Mouse (Mus musculus): ENCODE measurements around the gene Olfr1307. TPM values are rescaled to one million over a fixed set of nuclear protein-coding genes. Genes with fewer than 3 reads are reported as not detected.

The Olfr1307 gene
- not detected in 2 replicates for polyA plus RNA-seq (2015; fragmentation: Nextera tagmentation; extraction: Ambion mirVana)

GRCm38 (mm10) chr2:111949340-111949739, at the start of gene Olfr1307:
TSS of gene Olfr1307 (minus strand) at chr2:111949440.
- WGBS: 73% methylated on average over 1 of the region's 1 CpGs
- Histone ChIP-seq H3K27ac (ENCODE audit: low read depth, low read length) (no peak within 1 kb of the TSS), H3K36me3 (ENCODE audit: control insufficient read depth, insufficient read depth) (no peaks in the 10 kb centered on the region), H3K9me3 (ENCODE audit: control insufficient read depth) (no peaks in the 10 kb centered on the region), H3K4me2 (replicated peaks; ENCODE audit: low read depth) (no peak within 1 kb of the TSS), H3K4me3 (ENCODE audit: low read depth, low read length) (no peak within 1 kb of the TSS), H3K4me1 (replicated peaks; ENCODE audit: control insufficient read depth, insufficient read depth, low read length) (no peaks in the 10 kb centered on the region), H3K9ac (ENCODE audit: low read depth, low read length) (no peak within 1 kb of the TSS), H3K27me3 (replicated peaks; ENCODE audit: control insufficient read depth, insufficient read depth, low read length) (no peaks in the 10 kb centered on the region)
- ATAC-seq: no peak
- no peak for TF ChIP-seq CTCF (IDR thresholded peaks at IDR 0.05; ENCODE audit: low read depth)

GRCm38 (mm10) chr2:111990181-111990580, 40.9 kb upstream of the Olfr1307 start, which contains the start of gene Olfr1309:
TSS of gene Olfr1309 (minus strand) at chr2:111990281.
- TF ChIP-seq CTCF (IDR thresholded peaks at IDR 0.05; ENCODE audit: low read depth): no peak
- WGBS: 50% methylated on average over 1 of the region's 1 CpGs

GRCm38 (mm10) chr2:111964844-111965243, 15.6 kb upstream of the Olfr1307 start, which contains the start of gene Olfr1308:
TSS of gene Olfr1308 (minus strand) at chr2:111964944.
- no peak for ATAC-seq
- no peak within 1 kb of the TSS for H3K4me2 ChIP-seq (replicated peaks; ENCODE audit: low read depth)
- H3K9me3 ChIP-seq (ENCODE audit: control insufficient read depth): no peaks in the 10 kb centered on the region
- TF ChIP-seq CTCF (IDR thresholded peaks at IDR 0.05; ENCODE audit: low read depth): no peak
- 46% methylated on average over 1 of the region's 1 CpGs for WGBS
- no peaks in the 10 kb centered on the region for H3K4me1 ChIP-seq (replicated peaks; ENCODE audit: control insufficient read depth, insufficient read depth, low read length)
- no peak within 1 kb of the TSS for H3K4me3 ChIP-seq (ENCODE audit: low read depth, low read length)
- no peak within 1 kb of the TSS for H3K27ac ChIP-seq (ENCODE audit: low read depth, low read length)
- no peaks in the 10 kb centered on the region for H3K36me3 ChIP-seq (ENCODE audit: control insufficient read depth, insufficient read depth)
- no peaks in the 10 kb centered on the region for H3K27me3 ChIP-seq (replicated peaks; ENCODE audit: control insufficient read depth, insufficient read depth, low read length)
- H3K9ac ChIP-seq (ENCODE audit: low read depth, low read length): no peak within 1 kb of the TSS

More at GRCm38 (mm10) chr2:111990181-111990580, 40.9 kb upstream of the Olfr1307 start, which contains the start of gene Olfr1309:
- Histone ChIP-seq H3K4me1 (replicated peaks; ENCODE audit: control insufficient read depth, insufficient read depth, low read length) (no peaks in the 10 kb centered on the region), H3K4me3 (ENCODE audit: low read depth, low read length) (no peak within 1 kb of the TSS), H3K9ac (ENCODE audit: low read depth, low read length) (no peak within 1 kb of the TSS), H3K36me3 (ENCODE audit: control insufficient read depth, insufficient read depth) (no peaks in the 10 kb centered on the region), H3K4me2 (replicated peaks; ENCODE audit: low read depth) (no peak within 1 kb of the TSS), H3K27me3 (replicated peaks; ENCODE audit: control insufficient read depth, insufficient read depth, low read length) (no peaks in the 10 kb centered on the region), H3K27ac (ENCODE audit: low read depth, low read length) (no peak within 1 kb of the TSS), H3K9me3 (ENCODE audit: control insufficient read depth) (no peaks in the 10 kb centered on the region)
- no peak for ATAC-seq

- Histone ChIP-seq H3K9ac (ENCODE audit: low read depth, low read length) (no peak within 1 kb of the TSS), H3K4me3 (ENCODE audit: low read depth, low read length) (no peak within 1 kb of the TSS), H3K36me3 (ENCODE audit: control insufficient read depth, insufficient read depth) (no peaks in the 10 kb centered on the region), H3K9me3 (ENCODE audit: control insufficient read depth) (no peaks in the 10 kb centered on the region), H3K27ac (ENCODE audit: low read depth, low read length) (no peak within 1 kb of the TSS), H3K27me3 (replicated peaks; ENCODE audit: control insufficient read depth, insufficient read depth, low read length) (no peaks in the 10 kb centered on the region), H3K4me2 (replicated peaks; ENCODE audit: low read depth) (no peak within 1 kb of the TSS), H3K4me1 (replicated peaks; ENCODE audit: control insufficient read depth, insufficient read depth, low read length) (no peaks in the 10 kb centered on the region)
- WGBS: 88% methylated on average over 1 of the region's 1 CpGs
- ATAC-seq: no peak
- no peak for TF ChIP-seq CTCF (IDR thresholded peaks at IDR 0.05; ENCODE audit: low read depth)
Observed at GRCm38 (mm10) chr2:111916171-111916570, 33.1 kb downstream of the Olfr1307 start, which contains the start of gene Olfr1306. TSS of gene Olfr1306 (minus strand) at chr2:111916271.

Other genes starting within 250 kb of the Olfr1307 start
- not detected in 2 replicates for gene Olfr1301, start 198.4 kb downstream of the Olfr1307 start, polyA plus RNA-seq (2015; fragmentation: Nextera tagmentation; extraction: Ambion mirVana)
- gene Olfr1302, start 172.0 kb downstream of the Olfr1307 start, polyA plus RNA-seq (2015; fragmentation: Nextera tagmentation; extraction: Ambion mirVana): not detected in 2 replicates
- gene Olfr1303, start 129.1 kb downstream of the Olfr1307 start, polyA plus RNA-seq (2015; fragmentation: Nextera tagmentation; extraction: Ambion mirVana): not detected in 2 replicates
- not detected in 2 replicates for gene Olfr1305, start 72.3 kb downstream of the Olfr1307 start, polyA plus RNA-seq (2015; fragmentation: Nextera tagmentation; extraction: Ambion mirVana)
- not detected in 2 replicates for gene Olfr1306, start 33.2 kb downstream of the Olfr1307 start, polyA plus RNA-seq (2015; fragmentation: Nextera tagmentation; extraction: Ambion mirVana)
- not detected in 2 replicates for gene Olfr1308, start 15.5 kb upstream of the Olfr1307 start, polyA plus RNA-seq (2015; fragmentation: Nextera tagmentation; extraction: Ambion mirVana)
- gene Olfr1309, start 40.8 kb upstream of the Olfr1307 start, polyA plus RNA-seq (2015; fragmentation: Nextera tagmentation; extraction: Ambion mirVana): not detected in 2 replicates
- gene Olfr1310, start 63.3 kb upstream of the Olfr1307 start, polyA plus RNA-seq (2015; fragmentation: Nextera tagmentation; extraction: Ambion mirVana): not detected in 2 replicates
- gene Olfr1311, start 75.0 kb upstream of the Olfr1307 start, polyA plus RNA-seq (2015; fragmentation: Nextera tagmentation; extraction: Ambion mirVana): not detected in 2 replicates
- gene Olfr1312, start 100.8 kb upstream of the Olfr1307 start, polyA plus RNA-seq (2015; fragmentation: Nextera tagmentation; extraction: Ambion mirVana): not detected in 2 replicates
- gene Olfr1313, start 128.4 kb upstream of the Olfr1307 start, polyA plus RNA-seq (2015; fragmentation: Nextera tagmentation; extraction: Ambion mirVana): not detected in 2 replicates
- gene Olfr1314, start 147.3 kb upstream of the Olfr1307 start, polyA plus RNA-seq (2015; fragmentation: Nextera tagmentation; extraction: Ambion mirVana): not detected in 2 replicates
- gene Olfr1315-ps1, start 166.0 kb upstream of the Olfr1307 start, polyA plus RNA-seq (2015; fragmentation: Nextera tagmentation; extraction: Ambion mirVana): not detected in 2 replicates
- not detected in 2 replicates for gene Olfr1316, start 185.5 kb upstream of the Olfr1307 start, polyA plus RNA-seq (2015; fragmentation: Nextera tagmentation; extraction: Ambion mirVana)
- gene Olfr1317, start 190.9 kb upstream of the Olfr1307 start, polyA plus RNA-seq (2015; fragmentation: Nextera tagmentation; extraction: Ambion mirVana): not detected in 2 replicates
- gene Olfr1318, start 204.8 kb upstream of the Olfr1307 start, polyA plus RNA-seq (2015; fragmentation: Nextera tagmentation; extraction: Ambion mirVana): not detected in 2 replicates